Mouse (Mus musculus): ENCODE data around the gene Slc35e1. TPM values are rescaled to one million over a fixed set of nuclear protein-coding genes. Genes with fewer than 3 reads are reported as not detected.

Slc35e1 gene
- 17.8 and 20.0 TPM in 2 replicates for polyA plus RNA-seq (2015; fragmentation: Nextera tagmentation; extraction: Ambion mirVana)

GRCm38 (mm10) chr8:72491680-72492621 lies at the start of gene Slc35e1:
TSS of gene Slc35e1 (minus strand) at chr8:72492614.
- peak within 1 kb of the TSS; percentile 85 for H3K9ac ChIP-seq
- 1% methylated on average over 56 of the region's 98 CpGs for WGBS
- H3K4me3 ChIP-seq = peak within 1 kb of the TSS; percentile 88
- no peaks in the 10 kb centered on the region for H3K27me3 ChIP-seq
- peak; percentile 74 for ATAC-seq (ENCODE audit: low FRiP score, low read depth)
- peak within 1 kb of the TSS; percentile 81 for H3K27ac ChIP-seq (replicated peaks)
- H3K9me3 ChIP-seq = no peaks in the 10 kb centered on the region
- H3K4me1 ChIP-seq (replicated peaks) = peaks cover 34% of the 10 kb centered on the region
- H3K4me2 ChIP-seq = peak within 1 kb of the TSS; percentile 95
- H3K36me3 ChIP-seq = peaks cover 26% of the 10 kb centered on the region

GRCm38 (mm10) chr8:72539234-72539633 lies 46.8 kb upstream of the Slc35e1 start:
- peaks cover 3% of the 10 kb centered on the region; the same call in 1 of the 2 replicates for H3K36me3 ChIP-seq
- no peaks in the 10 kb centered on the region for H3K9me3 ChIP-seq
- no peak overlapping the region for H3K4me3 ChIP-seq
- no peaks in the 10 kb centered on the region for H3K4me1 ChIP-seq (replicated peaks)
- H3K4me2 ChIP-seq = no peak overlapping the region
- no peak for ATAC-seq (ENCODE audit: low FRiP score, low read depth)
- H3K27me3 ChIP-seq = no peaks in the 10 kb centered on the region
- H3K9ac ChIP-seq = no peak overlapping the region
- no peak overlapping the region for H3K27ac ChIP-seq (replicated peaks)

GRCm38 (mm10) chr8:72534888-72535287 lies 42.5 kb upstream of the Slc35e1 start:
- no peaks in the 10 kb centered on the region for H3K27me3 ChIP-seq
- no peaks in the 10 kb centered on the region for H3K36me3 ChIP-seq
- no peak overlapping the region for H3K4me2 ChIP-seq
- no peak for ATAC-seq (ENCODE audit: low FRiP score, low read depth)
- no peak overlapping the region for H3K4me3 ChIP-seq
- H3K4me1 ChIP-seq (replicated peaks) = no peaks in the 10 kb centered on the region
- H3K27ac ChIP-seq (replicated peaks) = no peak overlapping the region
- WGBS = 97% methylated on average over 3 of the region's 3 CpGs
- no peaks in the 10 kb centered on the region for H3K9me3 ChIP-seq
- no peak overlapping the region for H3K9ac ChIP-seq

- no peak overlapping the region for H3K27ac ChIP-seq (replicated peaks)
- 100% methylated on average over 1 of the region's 1 CpGs for WGBS
Observed at GRCm38 (mm10) chr8:72532103-72532502, 39.7 kb upstream of the Slc35e1 start.

GRCm38 (mm10) chr8:72521888-72522287 lies 29.5 kb upstream of the Slc35e1 start:
- no peak for ATAC-seq (ENCODE audit: low FRiP score, low read depth)
- no peak overlapping the region for H3K27ac ChIP-seq (replicated peaks)
- H3K9me3 ChIP-seq = no peaks in the 10 kb centered on the region
- no peak overlapping the region for H3K9ac ChIP-seq
- H3K36me3 ChIP-seq = no peaks in the 10 kb centered on the region
- no peak overlapping the region for H3K4me2 ChIP-seq
- no peak overlapping the region for H3K4me3 ChIP-seq
- no peaks in the 10 kb centered on the region for H3K27me3 ChIP-seq
- H3K4me1 ChIP-seq (replicated peaks) = no peaks in the 10 kb centered on the region

More at GRCm38 (mm10) chr8:72532103-72532502, 39.7 kb upstream of the Slc35e1 start:
- Histone ChIP-seq H3K4me3 (no peak overlapping the region), H3K9me3 (no peaks in the 10 kb centered on the region), H3K27me3 (no peaks in the 10 kb centered on the region), H3K9ac (no peak overlapping the region), H3K4me2 (no peak overlapping the region), H3K36me3 (no peaks in the 10 kb centered on the region), H3K4me1 (replicated peaks) (no peaks in the 10 kb centered on the region)
- no peak for ATAC-seq (ENCODE audit: low FRiP score, low read depth)

GRCm38 (mm10) chr8:72517421-72517988 lies 25.1 kb upstream of the Slc35e1 start:
- H3K4me2 ChIP-seq = no peak overlapping the region
- ATAC-seq (ENCODE audit: low FRiP score, low read depth) = no peak
- no peaks in the 10 kb centered on the region for H3K36me3 ChIP-seq
- H3K27me3 ChIP-seq = no peaks in the 10 kb centered on the region
- no peak overlapping the region for H3K4me3 ChIP-seq
- no peaks in the 10 kb centered on the region for H3K9me3 ChIP-seq
- H3K4me1 ChIP-seq (replicated peaks) = no peaks in the 10 kb centered on the region
- no peak overlapping the region for H3K9ac ChIP-seq
- H3K27ac ChIP-seq (replicated peaks) = no peak overlapping the region
- whole genome bisulfite sequencing = 85% methylated on average over 7 of the region's 7 CpGs

GRCm38 (mm10) chr8:72513158-72513557 lies 20.7 kb upstream of the Slc35e1 start:
- H3K27me3 ChIP-seq = no peaks in the 10 kb centered on the region
- H3K4me1 ChIP-seq (replicated peaks) = no peaks in the 10 kb centered on the region
- no peaks in the 10 kb centered on the region for H3K36me3 ChIP-seq
- no peaks in the 10 kb centered on the region for H3K9me3 ChIP-seq
- H3K27ac ChIP-seq (replicated peaks) = no peak overlapping the region
- H3K4me2 ChIP-seq = no peak overlapping the region
- H3K4me3 ChIP-seq = no peak overlapping the region
- WGBS = 83% methylated on average over 1 of the region's 1 CpGs
- no peak for ATAC-seq (ENCODE audit: low FRiP score, low read depth)
- H3K9ac ChIP-seq = no peak overlapping the region

- WGBS = 96% methylated on average over 1 of the region's 1 CpGs
- no peak overlapping the region for H3K9ac ChIP-seq
- no peaks in the 10 kb centered on the region for H3K27me3 ChIP-seq
- peaks cover 5% of the 10 kb centered on the region; the same call in 1 of the 2 replicates for H3K4me1 ChIP-seq (replicated peaks)
- H3K4me3 ChIP-seq = no peak overlapping the region
- H3K4me2 ChIP-seq = no peak overlapping the region
- no peaks in the 10 kb centered on the region for H3K9me3 ChIP-seq
- no peak for ATAC-seq (ENCODE audit: low FRiP score, low read depth)
- H3K36me3 ChIP-seq = no peaks in the 10 kb centered on the region
- no peak overlapping the region for H3K27ac ChIP-seq (replicated peaks)
Observed at GRCm38 (mm10) chr8:72512648-72513047, 20.2 kb upstream of the Slc35e1 start.

- ATAC-seq (ENCODE audit: low FRiP score, low read depth) = no peak
- no peak overlapping the region for H3K27ac ChIP-seq (replicated peaks)
- no peaks in the 10 kb centered on the region for H3K36me3 ChIP-seq
- no peak overlapping the region for H3K9ac ChIP-seq
- no peaks in the 10 kb centered on the region for H3K9me3 ChIP-seq
- H3K4me3 ChIP-seq = no peak overlapping the region
- H3K4me2 ChIP-seq = no peak overlapping the region
- WGBS = 85% methylated on average over 1 of the region's 1 CpGs
- no peaks in the 10 kb centered on the region for H3K27me3 ChIP-seq
- H3K4me1 ChIP-seq (replicated peaks) = peaks cover 25% of the 10 kb centered on the region; the same call in 1 of the 2 replicates
Observed at GRCm38 (mm10) chr8:72507505-72507904, 15.1 kb upstream of the Slc35e1 start.

GRCm38 (mm10) chr8:72504637-72505314 lies 12.4 kb upstream of the Slc35e1 start:
- H3K4me1 ChIP-seq (replicated peaks) = peaks cover 25% of the 10 kb centered on the region; the same call in 1 of the 2 replicates
- H3K4me3 ChIP-seq = no peak overlapping the region
- H3K27ac ChIP-seq (replicated peaks) = no peak overlapping the region
- no peaks in the 10 kb centered on the region for H3K36me3 ChIP-seq
- ATAC-seq (ENCODE audit: low FRiP score, low read depth) = no peak
- H3K9me3 ChIP-seq = no peaks in the 10 kb centered on the region
- H3K4me2 ChIP-seq = no peak overlapping the region
- no peak overlapping the region for H3K9ac ChIP-seq
- H3K27me3 ChIP-seq = no peaks in the 10 kb centered on the region

GRCm38 (mm10) chr8:72504137-72504536 lies 11.7 kb upstream of the Slc35e1 start:
- ATAC-seq (ENCODE audit: low FRiP score, low read depth) = peak; percentile 39; the same call in 1 of the 2 replicates

GRCm38 (mm10) chr8:72500521-72500931 lies 8.1 kb upstream of the Slc35e1 start:
- 0 out of 2 replicates have a peak, but pooled peaks cover 15% of the 10 kb centered on the region for H3K4me1 ChIP-seq (replicated peaks)
- H3K9me3 ChIP-seq = no peaks in the 10 kb centered on the region
- H3K27me3 ChIP-seq = no peaks in the 10 kb centered on the region
- 86% methylated on average over 1 of the region's 1 CpGs for WGBS
- no peak overlapping the region for H3K9ac ChIP-seq
- no peak overlapping the region for H3K4me3 ChIP-seq
- no peak overlapping the region for H3K27ac ChIP-seq (replicated peaks)
- ATAC-seq (ENCODE audit: low FRiP score, low read depth) = no peak
- peaks cover 16% of the 10 kb centered on the region for H3K36me3 ChIP-seq
- no peak overlapping the region for H3K4me2 ChIP-seq

More at GRCm38 (mm10) chr8:72504137-72504536, 11.7 kb upstream of the Slc35e1 start:
- Histone ChIP-seq H3K27ac (replicated peaks) (no peak overlapping the region), H3K9me3 (no peaks in the 10 kb centered on the region), H3K36me3 (no peaks in the 10 kb centered on the region), H3K4me1 (replicated peaks) (peaks cover 25% of the 10 kb centered on the region; the same call in 1 of the 2 replicates), H3K4me2 (no peak overlapping the region), H3K27me3 (no peaks in the 10 kb centered on the region), H3K9ac (no peak overlapping the region), H3K4me3 (no peak overlapping the region)

Measured in hindbrain, embryonic 15.5 days (tissue).